Mouse (Mus musculus): ENCODE results near the gene Vax1. TPM values are rescaled to one million over a fixed set of nuclear protein-coding genes. Genes with fewer than 3 reads are reported as not detected.

The Vax1 gene
- total RNA-seq (2021), result 1 to 10 TPM; 1.5 to 2.1 TPM

DNA sequence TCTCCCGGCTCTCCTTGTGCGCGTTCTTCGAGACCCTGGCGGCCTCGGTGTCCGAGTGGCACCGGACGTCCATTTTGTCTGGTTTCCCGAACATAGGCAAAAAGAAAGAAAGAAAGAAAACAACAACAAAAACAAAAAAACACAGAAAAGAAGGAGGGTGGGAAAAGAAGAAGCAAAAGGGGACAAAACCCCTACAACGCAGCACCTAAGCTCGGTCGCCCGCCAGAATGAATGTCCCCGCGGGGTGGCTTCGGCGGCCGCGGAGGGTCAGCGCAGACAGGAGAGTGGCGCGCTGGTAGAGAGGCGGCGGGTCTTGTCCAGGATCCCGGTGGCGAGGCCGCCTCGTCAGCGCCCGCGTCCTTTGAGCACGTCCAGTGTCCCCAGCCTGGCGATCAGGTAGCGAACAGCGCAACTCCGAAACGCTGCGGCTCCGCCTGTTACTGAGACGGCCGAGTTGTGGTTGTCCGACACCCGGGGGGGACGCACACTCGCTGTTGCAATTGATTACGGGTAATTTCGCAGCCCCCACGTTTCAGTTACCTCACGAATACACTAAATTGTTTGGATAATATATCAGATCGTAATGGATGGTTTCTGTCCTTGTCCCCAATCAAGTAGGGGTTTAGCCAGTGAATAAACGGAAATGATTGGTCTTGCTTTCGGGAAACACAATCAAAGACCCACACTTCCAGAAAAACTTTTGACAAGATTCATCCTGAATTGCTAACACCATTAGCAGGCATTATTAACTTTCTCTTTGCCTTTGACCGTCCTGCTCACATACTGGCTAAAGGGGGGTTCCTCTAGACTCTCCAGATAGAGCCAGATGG, at the start of gene Vax1:
TSS of gene Vax1 (minus strand) at position 121 of the 830 bp plus-strand sequence.
- DNase-seq (ENCODE audit: extremely low spot score in 1 of 2, low spot score in 2 of 2), result peak in 1 of 2 experiments; percentile 30
- intact Hi-C loops (cut with DNase I), result no loop called here

DNA sequence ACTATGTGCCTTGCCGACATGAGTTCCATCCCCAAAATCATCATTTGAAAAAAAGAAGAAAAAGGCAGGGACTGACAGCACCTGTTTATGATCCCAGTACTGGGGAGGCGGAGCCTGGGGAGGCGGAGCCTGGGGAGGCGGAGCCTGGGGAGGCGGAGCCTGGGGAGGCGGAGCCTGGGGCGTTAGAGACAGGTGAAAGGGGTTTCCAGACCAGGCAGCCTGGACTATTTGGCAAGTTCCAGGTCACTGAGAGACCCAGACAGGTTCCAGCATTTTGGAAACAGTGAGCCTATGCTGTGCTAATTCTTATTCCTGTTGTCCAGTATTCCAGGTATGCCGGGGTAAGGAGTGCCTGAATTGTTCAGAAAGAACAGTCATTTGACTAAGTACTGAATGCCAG, 49.1 kb upstream of the Vax1 start, which contains the start of gene Kcnk18:
TSS of gene Kcnk18 (plus strand) at position 224 of the 400 bp plus-strand sequence.
- no peak for DNase-seq (ENCODE audit: extremely low spot score in 1 of 2, low spot score in 2 of 2)

GRCm38 (mm10) chr19:59216891-59217290, 47.0 kb upstream of the Vax1 start:
- intact Hi-C loops (cut with DNase I), result no loop called here
- no peak for DNase-seq (ENCODE audit: extremely low spot score in 1 of 2, low spot score in 2 of 2)

More for the DNA sequence above, 49.1 kb upstream of the Vax1 start, which contains the start of gene Kcnk18:
- intact Hi-C loops (cut with DNase I), result no loop called here

DNA sequence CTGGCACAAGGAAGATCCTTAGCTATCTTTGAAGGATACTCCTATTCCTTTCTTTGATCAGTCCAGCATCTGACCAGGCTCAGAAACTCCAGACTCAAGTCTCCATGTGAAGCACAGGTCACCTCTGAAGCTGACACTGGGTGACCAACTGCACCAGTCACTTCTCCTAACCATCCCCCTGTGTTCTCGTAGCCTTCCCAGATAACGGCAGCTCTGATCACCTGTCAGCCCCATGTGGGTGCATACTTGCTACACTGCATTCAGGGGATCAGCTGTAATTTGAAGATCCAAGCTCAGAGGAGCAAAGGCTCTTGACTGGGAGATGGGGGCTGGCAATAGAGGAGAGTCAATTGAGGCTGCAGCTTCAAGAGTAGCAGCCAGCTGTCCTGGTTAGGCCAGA, 39.1 kb upstream of the Vax1 start:
- DNase-seq (ENCODE audit: extremely low spot score in 1 of 2, low spot score in 2 of 2), result no peak
- intact Hi-C loops (cut with DNase I), result loop anchor here (10.0 kb wide), 1 partner anchor 404 kb away; no protein-coding TSS in a partner anchor

GRCm38 (mm10) chr19:59208475-59208874, 38.6 kb upstream of the Vax1 start:
- intact Hi-C loops (cut with DNase I), result loop anchor here (10.0 kb wide), 1 partner anchor 404 kb away; no protein-coding TSS in a partner anchor
- DNase-seq (ENCODE audit: extremely low spot score in 1 of 2, low spot score in 2 of 2), result peak; percentile 72 to 76

DNA sequence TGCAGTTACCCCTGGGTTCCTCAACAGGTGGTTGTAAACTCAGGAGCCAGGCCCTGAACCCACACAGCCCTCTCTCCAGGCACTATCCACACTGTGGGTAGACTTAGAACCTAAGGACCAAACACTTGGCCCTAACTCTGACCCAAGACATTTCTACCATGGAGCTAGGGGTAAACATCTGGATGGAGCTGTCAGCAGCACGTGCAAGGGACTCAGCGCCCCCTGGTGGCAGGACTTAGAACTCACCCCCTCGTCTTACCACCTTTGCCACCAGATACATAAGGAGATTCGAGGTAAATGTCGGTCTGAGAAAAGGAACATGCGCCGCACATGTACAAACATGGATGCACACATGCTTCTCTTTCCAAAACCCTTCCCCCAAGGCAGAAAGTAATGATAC, 28.3 kb upstream of the Vax1 start:
- DNase-seq (ENCODE audit: extremely low spot score in 1 of 2, low spot score in 2 of 2), result peak in 1 of 2 experiments; percentile 51

GRCm38 (mm10) chr19:59196111-59196666, 26.3 kb upstream of the Vax1 start:
- peak; percentile 10 to 71 for DNase-seq (ENCODE audit: extremely low spot score in 1 of 2, low spot score in 2 of 2)
- intact Hi-C loops (cut with DNase I), result loop anchor here (2.0 kb wide), 1 partner anchor 285 kb away; no protein-coding TSS in a partner anchor

More for the DNA sequence above, 28.3 kb upstream of the Vax1 start:
- intact Hi-C loops (cut with DNase I), result no loop called here

GRCm38 (mm10) chr19:59195181-59195770, 25.4 kb upstream of the Vax1 start:
- DNase-seq (ENCODE audit: extremely low spot score in 1 of 2, low spot score in 2 of 2), result no peak
- intact Hi-C loops (cut with DNase I), result no loop called here

- intact Hi-C loops (cut with DNase I), result no loop called here
- DNase-seq (ENCODE audit: extremely low spot score in 1 of 2, low spot score in 2 of 2), result no peak
These were observed 24.3 kb upstream of the Vax1 start for GRCm38 (mm10) chr19:59193986-59194820.

DNA sequence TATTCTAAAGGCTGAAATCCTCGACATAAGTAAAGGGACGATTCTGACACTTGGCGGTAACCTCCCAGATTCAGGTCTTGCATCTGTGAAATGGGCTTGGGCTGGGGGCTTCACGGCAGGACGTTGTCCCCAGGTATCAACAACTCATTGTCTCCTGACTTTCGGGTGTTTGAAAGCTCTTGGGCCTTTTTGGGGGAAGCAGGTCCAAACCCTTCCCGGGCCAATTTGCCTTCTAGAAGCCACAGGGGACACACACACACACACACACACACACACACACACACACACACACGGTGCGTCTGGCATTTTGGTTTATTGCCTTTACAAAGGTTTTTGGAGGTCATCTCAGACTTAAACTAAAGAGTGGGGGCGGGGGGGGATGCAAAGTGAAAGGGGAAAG, 23.6 kb upstream of the Vax1 start:
- intact Hi-C loops (cut with DNase I), result no loop called here

GRCm38 (mm10) chr19:59192491-59192890, 22.6 kb upstream of the Vax1 start:
- intact Hi-C loops (cut with DNase I), result no loop called here
- DNase-seq (ENCODE audit: extremely low spot score in 1 of 2, low spot score in 2 of 2), result no peak

More for the DNA sequence above, 23.6 kb upstream of the Vax1 start:
- no peak for DNase-seq (ENCODE audit: extremely low spot score in 1 of 2, low spot score in 2 of 2)

- intact Hi-C loops (cut with DNase I), result no loop called here
- no peak for DNase-seq (ENCODE audit: extremely low spot score in 1 of 2, low spot score in 2 of 2)
These were observed 21.3 kb upstream of the Vax1 start for GRCm38 (mm10) chr19:59191123-59191505.

GRCm38 (mm10) chr19:59190431-59191122, 20.7 kb upstream of the Vax1 start:
- intact Hi-C loops (cut with DNase I), result no loop called here

DNA sequence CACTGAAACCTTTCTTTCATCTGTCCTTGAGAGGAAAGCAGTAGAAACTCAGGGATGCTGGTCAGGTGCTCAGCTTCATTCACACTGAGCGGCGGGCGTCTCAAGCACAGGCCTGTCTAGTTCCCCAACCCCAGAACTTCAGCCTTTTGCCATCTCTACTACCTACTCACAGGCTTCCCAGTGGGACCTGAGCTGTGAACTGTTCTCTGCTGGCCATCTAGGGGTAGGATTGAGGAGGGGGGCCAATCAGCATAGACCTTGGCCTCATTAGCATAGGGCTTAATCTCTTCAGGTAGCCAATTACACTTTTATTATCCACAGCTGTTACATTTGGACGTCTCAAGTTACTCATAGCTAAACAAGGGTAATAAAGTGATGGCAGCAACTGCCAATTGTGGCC, 19.1 kb upstream of the Vax1 start:
- no peak for DNase-seq (ENCODE audit: extremely low spot score in 1 of 2, low spot score in 2 of 2)

More at GRCm38 (mm10) chr19:59190431-59191122, 20.7 kb upstream of the Vax1 start:
- DNase-seq (ENCODE audit: extremely low spot score in 1 of 2, low spot score in 2 of 2), result no peak

GRCm38 (mm10) chr19:59184000-59184399, 14.1 kb upstream of the Vax1 start:
- intact Hi-C loops (cut with DNase I), result no loop called here
- no peak for DNase-seq (ENCODE audit: extremely low spot score in 1 of 2, low spot score in 2 of 2)

More for the DNA sequence above, 19.1 kb upstream of the Vax1 start:
- intact Hi-C loops (cut with DNase I), result no loop called here

DNA sequence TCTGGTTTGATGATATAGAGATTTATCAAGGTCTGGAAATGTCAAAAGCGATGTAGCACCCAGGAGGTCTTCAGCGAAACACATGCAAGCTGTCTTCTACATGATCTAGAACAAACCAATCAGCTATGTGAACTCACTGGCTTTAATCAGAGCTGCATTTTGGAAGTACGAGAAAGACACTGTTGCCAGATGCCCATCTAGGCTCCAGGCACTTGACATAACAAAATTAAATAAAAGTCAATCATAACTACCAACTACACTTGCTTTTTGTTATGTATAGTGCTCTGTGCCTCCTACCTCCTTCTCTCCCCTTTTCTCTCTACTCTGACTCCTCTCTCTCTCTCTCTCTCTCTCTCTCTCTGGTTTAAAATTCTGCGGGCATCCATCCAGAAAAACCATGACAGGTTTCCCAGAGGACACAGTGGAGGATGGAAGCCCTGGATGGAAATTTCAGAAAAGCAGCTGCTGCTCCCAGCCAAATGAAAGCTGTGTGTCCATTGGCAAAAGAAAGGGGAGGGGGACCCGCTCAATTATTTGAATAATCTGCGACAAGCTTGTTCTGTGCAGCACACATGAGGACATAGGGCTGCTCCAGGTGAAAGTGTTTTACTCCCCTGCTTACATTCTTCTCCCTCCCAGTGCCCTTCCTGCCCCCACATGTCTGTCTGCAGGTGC, 3.6 kb upstream of the Vax1 start:
- no peak for DNase-seq (ENCODE audit: extremely low spot score in 1 of 2, low spot score in 2 of 2)
- intact Hi-C loops (cut with DNase I), result no loop called here

- intact Hi-C loops (cut with DNase I), result no loop called here
- no peak for DNase-seq (ENCODE audit: extremely low spot score in 1 of 2, low spot score in 2 of 2)
These were observed 2.9 kb upstream of the Vax1 start for GRCm38 (mm10) chr19:59172781-59173180.

DNA sequence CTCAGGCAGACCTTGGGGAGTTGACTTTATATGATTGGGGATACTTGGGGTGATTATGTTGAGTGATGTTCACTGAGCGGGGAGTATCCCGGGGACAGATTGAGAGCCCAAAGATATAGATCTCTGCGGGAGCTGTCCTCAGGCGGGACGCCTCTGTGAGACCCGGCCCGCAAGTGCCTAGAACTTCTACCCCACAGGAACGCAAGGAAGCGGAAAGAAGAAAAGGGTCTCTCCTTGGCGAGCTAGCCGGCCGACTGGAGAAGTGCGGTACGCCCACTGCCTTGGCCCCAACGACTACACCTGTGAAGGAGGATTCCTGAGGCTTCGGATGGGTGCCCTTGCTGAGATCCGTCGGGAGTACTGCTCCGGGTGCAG, 2.0 kb upstream of the Vax1 start:
- intact Hi-C loops (cut with DNase I), result no loop called here

More for the DNA sequence above, 2.0 kb upstream of the Vax1 start:
- DNase-seq (ENCODE audit: extremely low spot score in 1 of 2, low spot score in 2 of 2), result no peak
